Mouse (Mus musculus) right cerebral cortex, postnatal 36 days (tissue): ENCODE results near the gene Gm9837.
A peak's percentile ranks its signal among the peaks of the same experiment; 100 is the strongest.

ENCODE experiments used
- DNase-seq, 2 experiments: peaks; one replicate each; pipeline ENCODE4 v3.0.0; 2022; ENCODE audit warnings: low spot score in 2 of 2, mixed read lengths in 1 of 2

The Gm9837 gene

GRCm38 (mm10) chr11:53486822-53487594, 16.7 kb upstream of the Gm9837 start:
- no peak for DNase-seq

GRCm38 (mm10) chr11:53486351-53486750, 16.1 kb upstream of the Gm9837 start:
- no peak for DNase-seq

- no peak for DNase-seq
Measured at GRCm38 (mm10) chr11:53485719-53486118, 15.4 kb upstream of the Gm9837 start.

- no peak for DNase-seq
Measured at GRCm38 (mm10) chr11:53483159-53483891, 13.0 kb upstream of the Gm9837 start.

- no peak for DNase-seq
Measured at GRCm38 (mm10) chr11:53481088-53481730, 10.9 kb upstream of the Gm9837 start.

GRCm38 (mm10) chr11:53479783-53480301, 9.6 kb upstream of the Gm9837 start, which contains the start of the genes Gm9945 and Sowaha:
Gene Gm9945 (plus strand): TSS chr11:53480166.
Gene Sowaha (minus strand): TSS chr11:53480274.
- DNase-seq = peak; percentile 67 to 69

- DNase-seq = no peak
Measured at GRCm38 (mm10) chr11:53479171-53479782, 9.0 kb upstream of the Gm9837 start.

GRCm38 (mm10) chr11:53478383-53479170, 8.3 kb upstream of the Gm9837 start:
- no peak for DNase-seq

GRCm38 (mm10) chr11:53477833-53478232, 7.6 kb upstream of the Gm9837 start:
- DNase-seq = no peak

GRCm38 (mm10) chr11:53475620-53476019, 5.3 kb upstream of the Gm9837 start:
- DNase-seq = no peak

- no peak for DNase-seq
Measured at GRCm38 (mm10) chr11:53472709-53473108, 2.4 kb upstream of the Gm9837 start.

GRCm38 (mm10) chr11:53469294-53469967, 848 bp downstream of the Gm9837 start:
- DNase-seq = peak; percentile 41 to 57

GRCm38 (mm10) chr11:53466231-53466971, 3.9 kb downstream of the Gm9837 start:
- DNase-seq = peak; percentile 75 to 78

- peak; percentile 69 to 77 for DNase-seq
Measured at GRCm38 (mm10) chr11:53463551-53464424, 6.5 kb downstream of the Gm9837 start.

- DNase-seq = no peak
Measured at GRCm38 (mm10) chr11:53461727-53462126, 8.6 kb downstream of the Gm9837 start.

- DNase-seq = no peak
Measured at GRCm38 (mm10) chr11:53460192-53460591, 10.1 kb downstream of the Gm9837 start.

GRCm38 (mm10) chr11:53458996-53459395, 11.3 kb downstream of the Gm9837 start:
- DNase-seq = no peak

GRCm38 (mm10) chr11:53457372-53457954, 12.8 kb downstream of the Gm9837 start:
- DNase-seq = no peak
